Mouse (Mus musculus) forebrain, postnatal 0 days (tissue): ENCODE measurements at regions not wholly inside any gene's neighbourhood (a gene's known extent, or its start where the extent isn't known, plus 50 kb on each side); places are given as distances from the start of the nearest gene placed in this dataset.

ENCODE experiments used
- ATAC-seq: fragments of 200-750 bp; cut with Nextera tagmentation; 2 replicates; pipeline ENCODE4 v1.8.0; 2017; ENCODE audit warnings: mild to moderate bottlenecking, moderate library complexity
- DNase-seq: peaks from one replicate; pipeline ENCODE4 v3.0.0-alpha.2; 2015
- H3K27ac ChIP-seq: fragments of 300-500 bp; sonication (generic); 2 replicates; pipeline ENCODE4 v1.5.1; 2014; ENCODE audit warnings: low read depth, mild to moderate bottlenecking, antibody characterized with exemption, low read length, moderate library complexity, mixed read lengths
- H3K27me3 ChIP-seq: fragments of 300-500 bp; sonication (generic); 2 replicates; pipeline ENCODE4 v1.6.1; 2014; ENCODE audit warnings: mild to moderate bottlenecking, low read length, mixed read lengths; ENCODE audit not compliant: insufficient read depth
- H3K36me3 ChIP-seq: fragments of 300-500 bp; sonication (generic); 2 replicates; pipeline ENCODE4 v1.6.1; 2014; ENCODE audit warnings: mild to moderate bottlenecking, moderate library complexity; ENCODE audit not compliant: insufficient read depth
- H3K4me1 ChIP-seq: fragments of 300-500 bp; sonication (generic); 2 replicates; pipeline ENCODE4 v1.6.1; 2014; ENCODE audit warnings: antibody characterized with exemption; ENCODE audit not compliant: insufficient read depth
- H3K4me2 ChIP-seq: fragments of 300-500 bp; sonication (generic); 2 replicates; pipeline ENCODE4 v1.6.1; 2014; ENCODE audit warnings: low read depth, mild to moderate bottlenecking, moderate library complexity
- H3K4me3 ChIP-seq: fragments of 300-500 bp; sonication (generic); 2 replicates; pipeline ENCODE4 v1.5.1; 2014; ENCODE audit warnings: low read depth, low read length, mixed read lengths
- H3K9ac ChIP-seq: fragments of 300-500 bp; sonication (generic); 2 replicates; pipeline ENCODE4 v1.6.1; 2014; ENCODE audit warnings: mild to moderate bottlenecking
- H3K9me3 ChIP-seq: fragments of 300-500 bp; sonication (generic); 2 replicates; pipeline ENCODE4 v1.6.1; 2016; ENCODE audit warnings: low read length
- CTCF ChIP-seq: sonication (generic); IDR thresholded peaks from 2 replicates; pipeline ENCODE4 v1.5.1; 2016; ENCODE audit warnings: antibody characterized with exemption, control low read depth, low read depth
- WGBS: fragments of 180-500 bp; shearing (Covaris S2); extraction: QIAGEN DNeasy Blood & Tissue Kit; methylation state at CpG from one replicate; pipeline ENCODE4 v1.1.7; 2014; 5-methylcytosine and 5-hydroxymethylcytosine counted together

DNA sequence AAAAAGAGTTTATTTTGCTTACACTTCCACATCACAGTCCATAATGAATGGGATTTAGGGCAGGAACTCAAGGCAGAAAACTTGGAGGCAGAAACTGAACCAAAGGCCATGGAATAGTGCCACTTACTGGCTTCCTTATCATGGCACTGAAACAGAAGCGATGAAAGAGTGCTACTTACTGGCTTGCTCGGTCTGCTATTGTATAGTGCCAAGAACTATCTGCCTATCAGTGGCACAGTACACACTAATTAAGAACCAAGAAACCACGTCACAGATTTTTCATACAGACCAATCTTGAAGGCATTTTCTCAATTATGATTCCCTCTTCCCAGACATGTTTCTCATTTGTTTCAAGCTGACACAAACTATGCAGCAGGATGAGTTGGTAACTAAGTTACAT, 634.4 kb upstream of the B3galt2 start:
- 56% methylated on average over 3 of the region's 3 CpGs for WGBS
- no peaks in the 10 kb centered on the region for H3K27me3 ChIP-seq
- no peak overlapping the region for H3K4me3 ChIP-seq
- H3K4me1 ChIP-seq: no peaks in the 10 kb centered on the region
- ATAC-seq (peak; percentile 90), DNase-seq (peak; percentile 41)
- H3K9ac ChIP-seq: no peak overlapping the region
- H3K9me3 ChIP-seq: no peaks in the 10 kb centered on the region
- no peak overlapping the region for H3K27ac ChIP-seq
- TF ChIP-seq CTCF: no peak
- H3K36me3 ChIP-seq: no peaks in the 10 kb centered on the region
- H3K4me2 ChIP-seq: no peak overlapping the region

DNA sequence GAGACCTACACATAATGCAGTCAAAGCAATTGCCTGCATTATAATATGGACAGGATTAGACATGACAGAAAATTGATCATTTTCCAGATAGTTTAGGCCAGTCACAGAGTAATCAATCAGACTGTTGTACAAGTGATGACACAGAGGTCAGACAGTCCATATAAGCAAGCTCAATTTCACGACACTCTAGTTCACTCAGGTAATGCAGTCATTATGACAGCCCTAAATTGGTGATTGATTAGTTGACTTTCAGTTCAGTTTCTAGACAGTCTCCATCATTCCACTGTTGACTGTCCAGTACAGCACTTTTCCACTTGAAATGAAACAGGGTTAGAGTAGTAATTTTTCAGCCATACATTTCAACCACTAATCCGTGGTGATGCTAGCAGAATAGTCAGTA, 620.5 kb upstream of the B3galt2 start:
- no peaks in the 10 kb centered on the region for H3K4me1 ChIP-seq
- ATAC-seq (no peak), DNase-seq (no peak)
- TF ChIP-seq CTCF: no peak
- H3K27me3 ChIP-seq: no peaks in the 10 kb centered on the region
- no peak overlapping the region for H3K9ac ChIP-seq
- H3K9me3 ChIP-seq: no peaks in the 10 kb centered on the region
- H3K4me2 ChIP-seq: no peak overlapping the region
- H3K4me3 ChIP-seq: no peak overlapping the region
- H3K36me3 ChIP-seq: no peaks in the 10 kb centered on the region
- 89% methylated on average over 2 of the region's 2 CpGs for WGBS
- H3K27ac ChIP-seq: no peak overlapping the region

- no peaks in the 10 kb centered on the region for H3K9me3 ChIP-seq
- H3K27ac ChIP-seq: no peak overlapping the region
- H3K9ac ChIP-seq: no peak overlapping the region
- no peaks in the 10 kb centered on the region for H3K27me3 ChIP-seq
- no peak overlapping the region for H3K4me3 ChIP-seq
- no peaks in the 10 kb centered on the region for H3K4me1 ChIP-seq
- TF ChIP-seq CTCF: no peak
- 55% methylated on average over 2 of the region's 2 CpGs for WGBS
- DNase-seq (no peak), ATAC-seq (no peak)
- no peak overlapping the region for H3K4me2 ChIP-seq
- no peaks in the 10 kb centered on the region for H3K36me3 ChIP-seq
Observed at GRCm38 (mm10) chr1:143053161-143053560, 587.3 kb upstream of the B3galt2 start.

GRCm38 (mm10) chr1:143053599-143053998, 586.9 kb upstream of the B3galt2 start:
- 87% methylated on average over 2 of the region's 2 CpGs for WGBS
- H3K9ac ChIP-seq: no peak overlapping the region
- no peaks in the 10 kb centered on the region for H3K27me3 ChIP-seq
- H3K36me3 ChIP-seq: no peaks in the 10 kb centered on the region
- H3K4me1 ChIP-seq: no peaks in the 10 kb centered on the region
- DNase-seq: no peak
- no peak overlapping the region for H3K27ac ChIP-seq
- peak; percentile 60 for ATAC-seq
- no peak overlapping the region for H3K4me3 ChIP-seq
- TF ChIP-seq CTCF: no peak
- H3K4me2 ChIP-seq: no peak overlapping the region
- H3K9me3 ChIP-seq: no peaks in the 10 kb centered on the region

- DNase-seq: no peak
Observed at GRCm38 (mm10) chr1:143054451-143055024, 585.9 kb upstream of the B3galt2 start.

GRCm38 (mm10) chr1:143060698-143061576, 579.5 kb upstream of the B3galt2 start:
- ATAC-seq: peak; percentile 51; the same call in 1 of the 2 replicates
- 14% methylated on average over 4 of the region's 4 CpGs for WGBS
- no peak overlapping the region for H3K9ac ChIP-seq
- DNase-seq: no peak
- H3K9me3 ChIP-seq: no peaks in the 10 kb centered on the region
- TF ChIP-seq CTCF: no peak
- no peak overlapping the region for H3K4me3 ChIP-seq
- no peak overlapping the region for H3K27ac ChIP-seq
- H3K27me3 ChIP-seq: no peaks in the 10 kb centered on the region
- no peaks in the 10 kb centered on the region for H3K36me3 ChIP-seq
- H3K4me1 ChIP-seq: no peaks in the 10 kb centered on the region
- no peak overlapping the region for H3K4me2 ChIP-seq

More at GRCm38 (mm10) chr1:143054451-143055024, 585.9 kb upstream of the B3galt2 start:
- 73% methylated on average over 3 of the region's 3 CpGs for WGBS
- H3K4me1 ChIP-seq: no peaks in the 10 kb centered on the region
- no peak overlapping the region for H3K4me2 ChIP-seq
- no peaks in the 10 kb centered on the region for H3K27me3 ChIP-seq
- H3K4me3 ChIP-seq: no peak overlapping the region
- no peaks in the 10 kb centered on the region for H3K9me3 ChIP-seq
- ATAC-seq: no peak
- no peak for TF ChIP-seq CTCF
- H3K27ac ChIP-seq: no peak overlapping the region
- no peak overlapping the region for H3K9ac ChIP-seq
- H3K36me3 ChIP-seq: no peaks in the 10 kb centered on the region

- Histone ChIP-seq H3K4me3 (no peak overlapping the region), H3K4me2 (no peak overlapping the region), H3K9ac (no peak overlapping the region), H3K36me3 (no peaks in the 10 kb centered on the region), H3K27ac (no peak overlapping the region), H3K4me1 (no peaks in the 10 kb centered on the region), H3K9me3 (no peaks in the 10 kb centered on the region), H3K27me3 (no peaks in the 10 kb centered on the region)
- TF ChIP-seq CTCF: no peak
- no peak for ATAC-seq
- no peak for DNase-seq
Observed at GRCm38 (mm10) chr1:143065493-143065892, 575.0 kb upstream of the B3galt2 start.
